Mouse (Mus musculus): ENCODE data around the gene Smim13. TPM values are rescaled to one million over a fixed set of nuclear protein-coding genes. Genes with fewer than 3 reads are reported as not detected.
"Not testable (repeated sequence)": the region's sequence is repeated elsewhere in the genome, so short reads cannot be mapped to it uniquely, and the experiment has no call there.

Smim13 gene
- 21.5 and 28.8 TPM in 2 replicates for polyA plus RNA-seq (2011; ENCODE audit: insufficient read length, low read depth, missing spikeins)

- Histone ChIP-seq H3K4me3 (ENCODE audit: insufficient read depth, low read length) (peak within 1 kb of the TSS; percentile 70), H3K4me1 (ENCODE audit: control insufficient read depth, insufficient read depth, low read length) (no peaks in the 10 kb centered on the region), H3K27ac (ENCODE audit: insufficient read depth, low read length) (peak within 1 kb of the TSS; percentile 62; the same call in 1 of the 2 replicates)
- TF ChIP-seq POLR2A (IDR thresholded peaks at IDR 0.05; ENCODE audit: low read depth, low read length): peak; percentile 71
- TF ChIP-seq CTCF (IDR thresholded peaks at IDR 0.05; ENCODE audit: borderline replicate concordance, insufficient read depth, low read length): no peak
Measured at GRCm38 (mm10) chr13:41249538-41250317, at the start of gene Smim13. Gene Smim13, plus strand, starts transcription at chr13:41249844.

GRCm38 (mm10) chr13:41200861-41201260, 48.8 kb upstream of the Smim13 start:
- Histone ChIP-seq H3K4me3 (ENCODE audit: insufficient read depth, low read length) (no peak overlapping the region), H3K27ac (ENCODE audit: insufficient read depth, low read length) (no peak overlapping the region), H3K4me1 (ENCODE audit: control insufficient read depth, insufficient read depth, low read length) (no peaks in the 10 kb centered on the region)
- no peak for TF ChIP-seq POLR2A (IDR thresholded peaks at IDR 0.05; ENCODE audit: low read depth, low read length)
- TF ChIP-seq CTCF (IDR thresholded peaks at IDR 0.05; ENCODE audit: borderline replicate concordance, insufficient read depth, low read length): no peak

DNA sequence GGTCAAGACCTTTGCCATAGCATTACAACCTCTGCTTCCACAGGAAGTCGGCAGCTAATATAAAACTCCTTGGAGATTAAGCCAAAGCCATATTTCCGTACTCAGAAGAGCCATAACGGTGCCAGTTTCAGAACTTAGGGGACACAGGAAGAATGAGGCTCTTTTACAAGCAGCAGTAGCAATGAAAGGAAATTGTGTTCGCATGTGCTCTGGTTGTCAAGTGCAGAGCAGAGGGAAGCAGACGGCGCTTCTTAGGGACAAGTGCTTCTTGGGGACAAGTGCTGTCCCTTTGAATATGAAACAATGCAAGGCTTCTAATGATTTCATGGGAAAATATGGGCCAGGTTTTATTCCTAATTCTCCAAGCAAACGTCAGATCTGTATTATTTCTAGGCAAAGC, 46.4 kb upstream of the Smim13 start:
- no peak overlapping the region for H3K4me3 ChIP-seq (ENCODE audit: insufficient read depth, low read length)

GRCm38 (mm10) chr13:41203691-41204090, 46.0 kb upstream of the Smim13 start:
- Histone ChIP-seq H3K4me1 (ENCODE audit: control insufficient read depth, insufficient read depth, low read length) (no peaks in the 10 kb centered on the region), H3K27ac (ENCODE audit: insufficient read depth, low read length) (no peak overlapping the region), H3K4me3 (ENCODE audit: insufficient read depth, low read length) (no peak overlapping the region)
- TF ChIP-seq POLR2A (IDR thresholded peaks at IDR 0.05; ENCODE audit: low read depth, low read length): no peak
- TF ChIP-seq CTCF (IDR thresholded peaks at IDR 0.05; ENCODE audit: borderline replicate concordance, insufficient read depth, low read length): no peak

More for the DNA sequence above, 46.4 kb upstream of the Smim13 start:
- no peak overlapping the region for H3K27ac ChIP-seq (ENCODE audit: insufficient read depth, low read length)
- no peak for TF ChIP-seq POLR2A (IDR thresholded peaks at IDR 0.05; ENCODE audit: low read depth, low read length)
- no peak for TF ChIP-seq CTCF (IDR thresholded peaks at IDR 0.05; ENCODE audit: borderline replicate concordance, insufficient read depth, low read length)
- no peaks in the 10 kb centered on the region for H3K4me1 ChIP-seq (ENCODE audit: control insufficient read depth, insufficient read depth, low read length)

- H3K4me1 ChIP-seq (ENCODE audit: control insufficient read depth, insufficient read depth, low read length); H3K4me3 ChIP-seq (ENCODE audit: insufficient read depth, low read length); H3K27ac ChIP-seq (ENCODE audit: insufficient read depth, low read length): not testable (repeated sequence)
Measured at GRCm38 (mm10) chr13:41205568-41205967, 44.1 kb upstream of the Smim13 start.

DNA sequence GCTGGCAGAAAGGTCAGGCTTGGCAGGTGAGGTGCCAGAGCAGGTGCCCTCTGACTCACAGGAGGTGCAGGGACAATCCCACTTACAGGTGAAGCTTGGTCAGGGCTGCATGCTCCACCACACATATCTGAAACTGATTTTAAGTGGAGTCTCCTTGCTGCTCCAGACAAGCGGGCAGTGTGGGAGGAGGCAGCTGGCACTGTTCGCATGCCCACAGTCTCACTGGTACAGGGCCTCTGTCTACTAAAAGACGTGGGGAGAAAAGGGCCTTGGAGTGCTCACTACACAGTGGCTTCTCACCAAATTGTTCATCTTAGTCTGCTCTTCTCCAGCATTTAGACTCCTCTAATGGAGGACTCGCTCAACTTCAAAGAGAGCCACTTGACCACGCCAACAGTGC, 43.4 kb upstream of the Smim13 start:
- Histone ChIP-seq H3K4me3 (ENCODE audit: insufficient read depth, low read length) (no peak overlapping the region), H3K4me1 (ENCODE audit: control insufficient read depth, insufficient read depth, low read length) (no peaks in the 10 kb centered on the region), H3K27ac (ENCODE audit: insufficient read depth, low read length) (no peak overlapping the region)
- TF ChIP-seq POLR2A (IDR thresholded peaks at IDR 0.05; ENCODE audit: low read depth, low read length) (no peak), CTCF (IDR thresholded peaks at IDR 0.05; ENCODE audit: borderline replicate concordance, insufficient read depth, low read length) (no peak)

- no peak for TF ChIP-seq CTCF (IDR thresholded peaks at IDR 0.05; ENCODE audit: borderline replicate concordance, insufficient read depth, low read length)
- TF ChIP-seq POLR2A (IDR thresholded peaks at IDR 0.05; ENCODE audit: low read depth, low read length): no peak
- Histone ChIP-seq H3K4me1 (ENCODE audit: control insufficient read depth, insufficient read depth, low read length) (no peaks in the 10 kb centered on the region), H3K27ac (ENCODE audit: insufficient read depth, low read length) (no peak overlapping the region), H3K4me3 (ENCODE audit: insufficient read depth, low read length) (no peak overlapping the region)
Measured at GRCm38 (mm10) chr13:41211276-41211675, 38.4 kb upstream of the Smim13 start.

DNA sequence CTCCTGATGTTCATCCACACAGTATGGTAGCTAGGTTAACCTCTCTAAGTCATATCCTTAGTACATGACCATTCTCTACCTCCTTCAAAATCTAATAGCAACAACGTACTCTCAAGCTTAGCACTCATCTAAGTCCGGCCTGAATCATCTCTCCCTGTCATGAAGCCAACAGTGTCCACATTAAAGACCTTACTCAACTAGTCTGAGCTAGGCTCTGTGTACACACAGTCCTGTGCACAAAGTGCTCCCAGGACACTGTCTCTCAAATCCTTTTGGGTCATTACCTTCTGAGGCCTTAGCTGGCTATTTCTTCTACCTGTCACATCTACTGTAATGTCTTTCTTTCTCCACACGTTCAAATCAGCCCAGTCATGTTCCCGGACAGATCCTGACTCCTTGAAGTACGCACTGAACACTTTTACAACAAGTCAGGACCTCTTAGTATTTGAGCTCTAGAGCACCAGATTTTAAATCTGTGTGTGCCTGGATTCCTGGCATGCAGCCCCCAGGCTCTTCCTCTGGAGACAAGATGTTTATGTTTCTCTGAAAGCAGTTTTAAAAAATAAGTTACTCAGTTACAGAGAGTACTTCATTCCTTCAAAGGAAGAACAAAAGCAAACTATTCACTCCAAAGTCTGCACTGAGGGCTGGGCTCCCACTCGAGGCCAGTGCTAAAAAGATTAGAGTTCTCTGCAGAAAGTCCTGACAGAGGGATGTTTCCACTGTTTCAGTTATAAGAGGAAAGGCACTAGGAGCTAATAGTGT, 36.9 kb upstream of the Smim13 start:
- no peaks in the 10 kb centered on the region for H3K4me1 ChIP-seq (ENCODE audit: control insufficient read depth, insufficient read depth, low read length)
- no peak for TF ChIP-seq CTCF (IDR thresholded peaks at IDR 0.05; ENCODE audit: borderline replicate concordance, insufficient read depth, low read length)
- TF ChIP-seq POLR2A (IDR thresholded peaks at IDR 0.05; ENCODE audit: low read depth, low read length): no peak
- no peak overlapping the region for H3K4me3 ChIP-seq (ENCODE audit: insufficient read depth, low read length)
- no peak overlapping the region for H3K27ac ChIP-seq (ENCODE audit: insufficient read depth, low read length)

GRCm38 (mm10) chr13:41215669-41216068, 34.0 kb upstream of the Smim13 start:
- TF ChIP-seq CTCF (IDR thresholded peaks at IDR 0.05; ENCODE audit: borderline replicate concordance, insufficient read depth, low read length): no peak
- no peak for TF ChIP-seq POLR2A (IDR thresholded peaks at IDR 0.05; ENCODE audit: low read depth, low read length)
- H3K4me3 ChIP-seq (ENCODE audit: insufficient read depth, low read length): no peak overlapping the region
- H3K27ac ChIP-seq (ENCODE audit: insufficient read depth, low read length): no peak overlapping the region
- H3K4me1 ChIP-seq (ENCODE audit: control insufficient read depth, insufficient read depth, low read length): no peaks in the 10 kb centered on the region

DNA sequence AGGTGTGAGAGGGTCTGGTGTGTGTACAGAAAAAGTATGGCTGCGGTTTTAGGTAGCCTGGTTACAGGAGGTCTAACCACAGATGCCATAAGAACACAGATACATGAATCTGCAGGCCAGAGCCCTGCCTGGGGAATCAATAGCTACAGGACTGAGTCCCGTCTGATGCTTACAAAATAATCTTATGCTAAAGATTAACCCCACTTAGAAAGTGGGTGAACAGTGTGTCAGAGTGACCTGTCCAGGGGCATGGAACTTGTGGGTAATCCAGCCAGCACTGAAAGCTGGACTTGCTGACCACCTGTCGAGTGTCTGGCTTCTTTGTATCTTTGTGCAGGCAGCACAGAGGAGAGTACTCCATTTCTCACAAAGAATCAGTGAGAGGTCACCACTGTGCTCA, 33.4 kb upstream of the Smim13 start:
- Histone ChIP-seq H3K27ac (ENCODE audit: insufficient read depth, low read length) (no peak overlapping the region), H3K4me1 (ENCODE audit: control insufficient read depth, insufficient read depth, low read length) (no peaks in the 10 kb centered on the region), H3K4me3 (ENCODE audit: insufficient read depth, low read length) (no peak overlapping the region)
- TF ChIP-seq POLR2A (IDR thresholded peaks at IDR 0.05; ENCODE audit: low read depth, low read length): no peak
- TF ChIP-seq CTCF (IDR thresholded peaks at IDR 0.05; ENCODE audit: borderline replicate concordance, insufficient read depth, low read length): no peak
